Mouse (Mus musculus) myocyte (in vitro differentiated cells): ENCODE data around the gene Rfk. TPM values are rescaled to one million over a fixed set of nuclear protein-coding genes. Genes with fewer than 3 reads are reported as not detected.

Experiments used
- H3K27me3 ChIP-seq: one replicate; pipeline ENCODE4 v1.6.1; 2011; ENCODE audit not compliant: control insufficient read depth, insufficient read depth, insufficient read length
- H3K36me3 ChIP-seq: one replicate; pipeline ENCODE4 v1.6.1; 2011; ENCODE audit not compliant: control insufficient read depth, insufficient read depth
- H3K4me2 ChIP-seq: one replicate; pipeline ENCODE4 v1.6.1; 2011; ENCODE audit warnings: low read depth, control low read depth
- H3K4me3 ChIP-seq: one replicate; pipeline ENCODE4 v1.5.1; 2011; ENCODE audit warnings: mild to moderate bottlenecking, control low read depth, moderate library complexity
- H3K79me2 ChIP-seq: one replicate; pipeline ENCODE4 v1.6.1; 2011; ENCODE audit not compliant: control insufficient read depth, insufficient read depth
- H3ac ChIP-seq: one replicate; pipeline ENCODE4 v1.6.1; 2011; ENCODE audit not compliant: control insufficient read depth, insufficient read length
- CEBPB ChIP-seq: IDR thresholded peaks from 2 replicates; pipeline ENCODE4 v1.6.1; 2011; ENCODE audit warnings: mild to moderate bottlenecking, moderate library complexity; ENCODE audit not compliant: poor library complexity, insufficient read depth, severe bottlenecking
- E2F4 ChIP-seq: IDR thresholded peaks from one replicate; pipeline ENCODE4 v1.6.1; 2011; ENCODE audit warnings: mild to moderate bottlenecking, control low read depth, moderate library complexity; ENCODE audit not compliant: insufficient read depth
- MAX ChIP-seq: IDR thresholded peaks from one replicate; pipeline ENCODE4 v1.6.1; 2011; ENCODE audit warnings: low read depth, mild to moderate bottlenecking, control low read depth
- MYOD1 ChIP-seq, 3 experiments: IDR thresholded peaks; one replicate each; pipeline ENCODE4 v1.6.1; 2011; ENCODE audit warnings: control low read depth in 2 of 3, low read depth in 2 of 3, mild to moderate bottlenecking in 2 of 3, moderate library complexity in 1 of 3; ENCODE audit not compliant: insufficient read length in 2 of 3, control insufficient read depth in 1 of 3
- MYOG ChIP-seq, 3 experiments: IDR thresholded peaks; one replicate each; pipeline ENCODE4 v1.6.1; 2011; ENCODE audit warnings: control low read depth in 2 of 3, low read depth in 2 of 3, mild to moderate bottlenecking in 2 of 3; ENCODE audit not compliant: insufficient read length in 2 of 3, control insufficient read depth in 1 of 3, insufficient read depth in 1 of 3
- POLR2A ChIP-seq: IDR thresholded peaks from one replicate; pipeline ENCODE4 v1.6.1; 2011; ENCODE audit warnings: low read depth, mild to moderate bottlenecking, control low read depth, moderate library complexity; ENCODE audit not compliant: insufficient read length
- POLR2AphosphoS2 ChIP-seq: IDR thresholded peaks from one replicate; pipeline ENCODE4 v1.6.1; 2011; ENCODE audit warnings: low read depth, control low read depth; ENCODE audit not compliant: insufficient read length
- REST ChIP-seq: IDR thresholded peaks from one replicate; pipeline ENCODE4 v1.6.1; 2011; ENCODE audit warnings: mild to moderate bottlenecking, control low read depth, moderate library complexity; ENCODE audit not compliant: insufficient read depth, insufficient read length
- SRF ChIP-seq: IDR thresholded peaks from one replicate; pipeline ENCODE4 v1.6.1; 2011; ENCODE audit warnings: low read depth; ENCODE audit not compliant: control insufficient read depth, insufficient read length
- TCF12 ChIP-seq: IDR thresholded peaks from one replicate; pipeline ENCODE4 v1.6.1; 2011; ENCODE audit warnings: mild to moderate bottlenecking, control low read depth; ENCODE audit not compliant: poor library complexity, insufficient read depth, severe bottlenecking
- TCF3 ChIP-seq: IDR thresholded peaks from one replicate; pipeline ENCODE4 v1.6.1; 2011; ENCODE audit warnings: low read depth, control low read depth; ENCODE audit not compliant: insufficient read length
- USF1 ChIP-seq: IDR thresholded peaks from one replicate; pipeline ENCODE4 v1.6.1; 2011; ENCODE audit warnings: low read depth, mild to moderate bottlenecking, control low read depth, moderate library complexity
- polyA plus RNA-seq: library from polyadenylated mRNA; unstranded; fragments of >200 nt; fragmentation: generic; extraction: Trizol; gene quantifications from one replicate; pipeline ENCODE4 v1.2.1, GENCODE M21; 2012; ENCODE audit warnings: missing spikeins

Gene Rfk
- 18.1 TPM for polyA plus RNA-seq

GRCm38 (mm10) chr19:17393841-17394591 lies at the start of gene Rfk:
TSS of gene Rfk (plus strand) at chr19:17394043.
- Histone ChIP-seq H3ac (peak within 1 kb of the TSS; percentile 58), H3K79me2 (peaks cover 9% of the 10 kb centered on the region), H3K4me2 (peak within 1 kb of the TSS; percentile 94), H3K27me3 (no peaks in the 10 kb centered on the region), H3K4me3 (peak within 1 kb of the TSS; percentile 36), H3K36me3 (no peaks in the 10 kb centered on the region)
- peak; percentile 12 for TF ChIP-seq TCF3
- TF ChIP-seq E2F4: no peak
- TF ChIP-seq MYOG (IDR thresholded peaks at IDR 0.05; ENCODE audit: control insufficient read depth in 1 of 3, insufficient read depth in 1 of 3, insufficient read length in 2 of 3, low read depth in 2 of 3): peak in 1 of 3 experiments; percentile 49
- no peak for TF ChIP-seq SRF
- peak; percentile 93 for TF ChIP-seq POLR2AphosphoS2
- TF ChIP-seq CEBPB: no peak
- TF ChIP-seq USF1: no peak
- TF ChIP-seq MAX: no peak
- TF ChIP-seq REST: no peak
- peak; percentile 96 for TF ChIP-seq POLR2A
- no peak for TF ChIP-seq TCF12
- TF ChIP-seq MYOD1 (IDR thresholded peaks at IDR 0.05; ENCODE audit: control insufficient read depth in 1 of 3, insufficient read length in 2 of 3, low read depth in 2 of 3): peak in 1 of 3 experiments; percentile 36

- Histone ChIP-seq H3K79me2 (no peaks in the 10 kb centered on the region), H3K36me3 (no peaks in the 10 kb centered on the region), H3K4me3 (no peak overlapping the region), H3ac (no peak overlapping the region), H3K4me2 (no peak overlapping the region), H3K27me3 (no peaks in the 10 kb centered on the region)
- TF ChIP-seq E2F4 (no peak), REST (no peak), MAX (no peak), TCF3 (no peak), TCF12 (no peak), MYOD1 (IDR thresholded peaks at IDR 0.05; ENCODE audit: control insufficient read depth in 1 of 3, insufficient read length in 2 of 3, low read depth in 2 of 3) (no peak), USF1 (no peak), POLR2AphosphoS2 (no peak)
These were observed 49.0 kb upstream of the Rfk start for GRCm38 (mm10) chr19:17344881-17345280.

GRCm38 (mm10) chr19:17346716-17347474 lies 46.9 kb upstream of the Rfk start:
- no peak overlapping the region for H3K4me3 ChIP-seq
- no peak overlapping the region for H3K4me2 ChIP-seq
- H3ac ChIP-seq: no peak overlapping the region
- H3K79me2 ChIP-seq: no peaks in the 10 kb centered on the region
- TF ChIP-seq TCF3: no peak
- H3K27me3 ChIP-seq: no peaks in the 10 kb centered on the region
- no peaks in the 10 kb centered on the region for H3K36me3 ChIP-seq

GRCm38 (mm10) chr19:17347852-17348251 lies 46.0 kb upstream of the Rfk start:
- Histone ChIP-seq H3ac (no peak overlapping the region), H3K4me2 (no peak overlapping the region), H3K27me3 (no peaks in the 10 kb centered on the region), H3K4me3 (no peak overlapping the region), H3K79me2 (no peaks in the 10 kb centered on the region), H3K36me3 (no peaks in the 10 kb centered on the region)
- TF ChIP-seq TCF3 (no peak), SRF (no peak), POLR2A (no peak)

GRCm38 (mm10) chr19:17353727-17354126 lies 40.1 kb upstream of the Rfk start:
- H3K4me3 ChIP-seq: no peak overlapping the region
- no peaks in the 10 kb centered on the region for H3K27me3 ChIP-seq
- H3K79me2 ChIP-seq: no peaks in the 10 kb centered on the region
- no peak overlapping the region for H3K4me2 ChIP-seq
- no peaks in the 10 kb centered on the region for H3K36me3 ChIP-seq
- H3ac ChIP-seq: no peak overlapping the region
- TF ChIP-seq POLR2A: no peak
- no peak for TF ChIP-seq TCF3
- no peak for TF ChIP-seq E2F4
- no peak for TF ChIP-seq CEBPB
- TF ChIP-seq MAX: no peak
- TF ChIP-seq MYOG (IDR thresholded peaks at IDR 0.05; ENCODE audit: control insufficient read depth in 1 of 3, insufficient read depth in 1 of 3, insufficient read length in 2 of 3, low read depth in 2 of 3): no peak
- no peak for TF ChIP-seq USF1
- TF ChIP-seq REST: no peak
- no peak for TF ChIP-seq POLR2AphosphoS2
- no peak for TF ChIP-seq SRF
- no peak for TF ChIP-seq MYOD1 (IDR thresholded peaks at IDR 0.05; ENCODE audit: control insufficient read depth in 1 of 3, insufficient read length in 2 of 3, low read depth in 2 of 3)
- TF ChIP-seq TCF12: no peak
